Mouse (Mus musculus): ENCODE results near the gene Adgrf2. TPM values are rescaled to one million over a fixed set of nuclear protein-coding genes. Genes with fewer than 3 reads are reported as not detected.
A peak's percentile ranks its signal among the peaks of the same experiment; 100 is the strongest.

Adgrf2 gene
- polyA plus RNA-seq (2016; fragmentation: Nextera tagmentation; extraction: Ambion mirVana), result 0.06 TPM in 2 replicates

GRCm38 (mm10) chr17:42741801-42742217 is at the start of gene Adgrf2:
Adgrf2 (minus strand) TSS chr17:42742179.
- Histone ChIP-seq H3K36me3 (replicated peaks) (no peaks in the 10 kb centered on the region), H3K27ac (replicated peaks) (no peak within 1 kb of the TSS), H3K4me1 (peaks cover 6% of the 10 kb centered on the region; the same call in 1 of the 2 replicates), H3K4me3 (no peak within 1 kb of the TSS), H3K9me3 (no peaks in the 10 kb centered on the region), H3K27me3 (replicated peaks; ENCODE audit: low read depth, poor library complexity, severe bottlenecking) (no peaks in the 10 kb centered on the region)
- peak; percentile 16 for DNase-seq (ENCODE audit: low spot score)
- WGBS, result 18% methylated on average over 7 of the region's 7 CpGs

GRCm38 (mm10) chr17:42790787-42791186 is 48.8 kb upstream of the Adgrf2 start:
- Histone ChIP-seq H3K4me1 (no peaks in the 10 kb centered on the region), H3K4me3 (no peak overlapping the region), H3K36me3 (replicated peaks) (peaks cover 17% of the 10 kb centered on the region), H3K27me3 (replicated peaks; ENCODE audit: low read depth, poor library complexity, severe bottlenecking) (no peaks in the 10 kb centered on the region), H3K9me3 (no peaks in the 10 kb centered on the region), H3K27ac (replicated peaks) (no peak overlapping the region)
- no peak for DNase-seq (ENCODE audit: low spot score)
- WGBS, result 94% methylated on average over 1 of the region's 1 CpGs

- Histone ChIP-seq H3K27me3 (replicated peaks; ENCODE audit: low read depth, poor library complexity, severe bottlenecking) (no peaks in the 10 kb centered on the region), H3K9me3 (no peaks in the 10 kb centered on the region), H3K36me3 (replicated peaks) (peaks cover 17% of the 10 kb centered on the region), H3K27ac (replicated peaks) (no peak overlapping the region), H3K4me1 (no peaks in the 10 kb centered on the region), H3K4me3 (no peak overlapping the region)
- 83% methylated on average over 2 of the region's 2 CpGs for WGBS
- no peak for DNase-seq (ENCODE audit: low spot score)
Measured at GRCm38 (mm10) chr17:42789723-42790122, 47.7 kb upstream of the Adgrf2 start.

- WGBS, result 91% methylated on average over 5 of the region's 5 CpGs
- no peaks in the 10 kb centered on the region for H3K4me1 ChIP-seq
- H3K36me3 ChIP-seq (replicated peaks), result peaks cover 10% of the 10 kb centered on the region
- no peak for DNase-seq (ENCODE audit: low spot score)
- H3K27me3 ChIP-seq (replicated peaks; ENCODE audit: low read depth, poor library complexity, severe bottlenecking), result no peaks in the 10 kb centered on the region
- no peak overlapping the region for H3K4me3 ChIP-seq
- H3K9me3 ChIP-seq, result no peaks in the 10 kb centered on the region
- no peak overlapping the region for H3K27ac ChIP-seq (replicated peaks)
Measured at GRCm38 (mm10) chr17:42788686-42789453, 46.9 kb upstream of the Adgrf2 start.

GRCm38 (mm10) chr17:42782156-42782757 is 40.3 kb upstream of the Adgrf2 start:
- 57% methylated on average over 7 of the region's 7 CpGs for WGBS
- no peaks in the 10 kb centered on the region for H3K27me3 ChIP-seq (replicated peaks; ENCODE audit: low read depth, poor library complexity, severe bottlenecking)

GRCm38 (mm10) chr17:42753791-42754190 is 11.8 kb upstream of the Adgrf2 start:
- no peak overlapping the region for H3K4me3 ChIP-seq
- H3K4me1 ChIP-seq, result no peaks in the 10 kb centered on the region
- no peaks in the 10 kb centered on the region for H3K27me3 ChIP-seq (replicated peaks; ENCODE audit: low read depth, poor library complexity, severe bottlenecking)
- no peaks in the 10 kb centered on the region for H3K36me3 ChIP-seq (replicated peaks)
- no peak for DNase-seq (ENCODE audit: low spot score)
- H3K27ac ChIP-seq (replicated peaks), result no peak overlapping the region
- WGBS, result 62% methylated on average over 2 of the region's 2 CpGs
- H3K9me3 ChIP-seq, result no peaks in the 10 kb centered on the region

More at GRCm38 (mm10) chr17:42782156-42782757, 40.3 kb upstream of the Adgrf2 start:
- H3K27ac ChIP-seq (replicated peaks), result no peak overlapping the region
- H3K9me3 ChIP-seq, result no peaks in the 10 kb centered on the region
- DNase-seq (ENCODE audit: low spot score), result peak; percentile 73
- no peaks in the 10 kb centered on the region for H3K4me1 ChIP-seq
- H3K36me3 ChIP-seq (replicated peaks), result no peaks in the 10 kb centered on the region
- H3K4me3 ChIP-seq, result no peak overlapping the region

- no peaks in the 10 kb centered on the region for H3K27me3 ChIP-seq (replicated peaks; ENCODE audit: low read depth, poor library complexity, severe bottlenecking)
- no peaks in the 10 kb centered on the region for H3K36me3 ChIP-seq (replicated peaks)
- no peaks in the 10 kb centered on the region for H3K4me1 ChIP-seq
- DNase-seq (ENCODE audit: low spot score), result no peak
- H3K27ac ChIP-seq (replicated peaks), result no peak overlapping the region
- H3K4me3 ChIP-seq, result no peak overlapping the region
- 86% methylated on average over 2 of the region's 2 CpGs for WGBS
- H3K9me3 ChIP-seq, result no peaks in the 10 kb centered on the region
Measured at GRCm38 (mm10) chr17:42752173-42752572, 10.2 kb upstream of the Adgrf2 start.

GRCm38 (mm10) chr17:42745657-42746420 is 3.9 kb upstream of the Adgrf2 start:
- Histone ChIP-seq H3K4me1 (peaks cover 6% of the 10 kb centered on the region; the same call in 1 of the 2 replicates), H3K27ac (replicated peaks) (no peak overlapping the region), H3K27me3 (replicated peaks; ENCODE audit: low read depth, poor library complexity, severe bottlenecking) (no peaks in the 10 kb centered on the region), H3K4me3 (no peak overlapping the region), H3K9me3 (no peaks in the 10 kb centered on the region), H3K36me3 (replicated peaks) (no peaks in the 10 kb centered on the region)
- WGBS, result 85% methylated on average over 6 of the region's 6 CpGs
- no peak for DNase-seq (ENCODE audit: low spot score)

GRCm38 (mm10) chr17:42742823-42743222 is 844 bp upstream of the Adgrf2 start:
- DNase-seq (ENCODE audit: low spot score), result no peak
- Histone ChIP-seq H3K4me1 (peaks cover 6% of the 10 kb centered on the region; the same call in 1 of the 2 replicates), H3K27ac (replicated peaks) (no peak overlapping the region), H3K27me3 (replicated peaks; ENCODE audit: low read depth, poor library complexity, severe bottlenecking) (no peaks in the 10 kb centered on the region), H3K9me3 (no peaks in the 10 kb centered on the region), H3K4me3 (no peak overlapping the region), H3K36me3 (replicated peaks) (no peaks in the 10 kb centered on the region)
- WGBS, result 83% methylated on average over 3 of the region's 3 CpGs

GRCm38 (mm10) chr17:42738794-42739193 is 3.2 kb downstream of the Adgrf2 start:
- Histone ChIP-seq H3K27ac (replicated peaks) (no peak overlapping the region), H3K36me3 (replicated peaks) (no peaks in the 10 kb centered on the region), H3K27me3 (replicated peaks; ENCODE audit: low read depth, poor library complexity, severe bottlenecking) (no peaks in the 10 kb centered on the region), H3K4me3 (no peak overlapping the region), H3K9me3 (no peaks in the 10 kb centered on the region), H3K4me1 (peaks cover 6% of the 10 kb centered on the region; the same call in 1 of the 2 replicates)
- WGBS, result 87% methylated on average over 6 of the region's 6 CpGs
- no peak for DNase-seq (ENCODE audit: low spot score)

GRCm38 (mm10) chr17:42717161-42717560 is 24.8 kb downstream of the Adgrf2 start:
- no peaks in the 10 kb centered on the region for H3K27me3 ChIP-seq (replicated peaks; ENCODE audit: low read depth, poor library complexity, severe bottlenecking)
- no peak overlapping the region for H3K4me3 ChIP-seq
- H3K4me1 ChIP-seq, result no peaks in the 10 kb centered on the region
- H3K9me3 ChIP-seq, result no peaks in the 10 kb centered on the region
- DNase-seq (ENCODE audit: low spot score), result no peak
- WGBS, result 57% methylated on average over 3 of the region's 3 CpGs
- H3K27ac ChIP-seq (replicated peaks), result no peak overlapping the region
- H3K36me3 ChIP-seq (replicated peaks), result no peaks in the 10 kb centered on the region

- WGBS, result 94% methylated on average over 7 of the region's 7 CpGs
- no peak for DNase-seq (ENCODE audit: low spot score)
- Histone ChIP-seq H3K36me3 (replicated peaks) (no peaks in the 10 kb centered on the region), H3K9me3 (no peaks in the 10 kb centered on the region), H3K27me3 (replicated peaks; ENCODE audit: low read depth, poor library complexity, severe bottlenecking) (no peaks in the 10 kb centered on the region), H3K4me1 (no peaks in the 10 kb centered on the region), H3K4me3 (no peak overlapping the region), H3K27ac (replicated peaks) (no peak overlapping the region)
Measured at GRCm38 (mm10) chr17:42714991-42715390, 27.0 kb downstream of the Adgrf2 start.
